Mouse (Mus musculus): ENCODE measurements around the gene Peli1. TPM values are rescaled to one million over a fixed set of nuclear protein-coding genes. Genes with fewer than 3 reads are reported as not detected.

Gene Peli1
- polyA plus RNA-seq, 1 experiment from 2014 or later = 27.2 TPM

GRCm38 (mm10) chr11:21057511-21058414 lies 33.3 kb upstream of the Peli1 start:
- ATAC-seq (ENCODE audit: insufficient number of reproducible peaks, insufficient read depth, low FRiP score, low read depth) = no peak
- Histone ChIP-seq H3K36me3 (ENCODE audit: control insufficient read depth, insufficient read depth, low read length) (no peaks in the 10 kb centered on the region), H3K4me3 (ENCODE audit: control insufficient read depth in 1 of 2, insufficient read depth in 1 of 2, low read depth in 1 of 2, low read length in 2 of 2) (no peak overlapping the region), H3K9ac (ENCODE audit: low read length) (no peak overlapping the region), H3K4me2 (ENCODE audit: low read length) (no peak overlapping the region), H3K9me3 (ENCODE audit: control insufficient read depth, low read length) (no peaks in the 10 kb centered on the region), H3K4me1 (ENCODE audit: control insufficient read depth in 2 of 2, insufficient read depth in 2 of 2, low read length in 2 of 2) (peaks cover 3 to 8% of the 10 kb centered on the region in 2 experiments; a peak in 2 of 4 replicates), H3K27me3 (ENCODE audit: control insufficient read depth, insufficient read depth, low read length) (no peaks in the 10 kb centered on the region), H3K27ac (replicated peaks in 1 of 2; ENCODE audit: control insufficient read depth in 1 of 2, insufficient read depth in 1 of 2, low read depth in 2 of 2, low read length in 2 of 2) (no peak overlapping the region)
- WGBS = 70% methylated on average over 17 of the region's 17 CpGs

- Histone ChIP-seq H3K4me3 (ENCODE audit: control insufficient read depth in 1 of 2, insufficient read depth in 1 of 2, low read depth in 1 of 2, low read length in 2 of 2) (no peak overlapping the region), H3K9ac (ENCODE audit: low read length) (no peak overlapping the region), H3K4me1 (ENCODE audit: control insufficient read depth in 2 of 2, insufficient read depth in 2 of 2, low read length in 2 of 2) (peaks cover 3 to 8% of the 10 kb centered on the region in 2 experiments; a peak in 2 of 4 replicates), H3K4me2 (ENCODE audit: low read length) (no peak overlapping the region), H3K36me3 (ENCODE audit: control insufficient read depth, insufficient read depth, low read length) (no peaks in the 10 kb centered on the region), H3K27me3 (ENCODE audit: control insufficient read depth, insufficient read depth, low read length) (no peaks in the 10 kb centered on the region), H3K9me3 (ENCODE audit: control insufficient read depth, low read length) (no peaks in the 10 kb centered on the region), H3K27ac (replicated peaks in 1 of 2; ENCODE audit: control insufficient read depth in 1 of 2, insufficient read depth in 1 of 2, low read depth in 2 of 2, low read length in 2 of 2) (no peak overlapping the region)
- 81% methylated on average over 5 of the region's 5 CpGs for WGBS
- ATAC-seq (ENCODE audit: insufficient number of reproducible peaks, insufficient read depth, low FRiP score, low read depth) = no peak
These were observed 32.7 kb upstream of the Peli1 start for GRCm38 (mm10) chr11:21058415-21058781.

GRCm38 (mm10) chr11:21060386-21061074 lies 30.6 kb upstream of the Peli1 start:
- WGBS = 77% methylated on average over 7 of the region's 7 CpGs

GRCm38 (mm10) chr11:21061075-21061403 lies 30.1 kb upstream of the Peli1 start:
- Histone ChIP-seq H3K36me3 (ENCODE audit: control insufficient read depth, insufficient read depth, low read length) (no peaks in the 10 kb centered on the region), H3K4me1 (ENCODE audit: control insufficient read depth in 2 of 2, insufficient read depth in 2 of 2, low read length in 2 of 2) (peaks cover 3 to 8% of the 10 kb centered on the region in 2 experiments; a peak in 2 of 4 replicates), H3K9ac (ENCODE audit: low read length) (no peak overlapping the region), H3K9me3 (ENCODE audit: control insufficient read depth, low read length) (no peaks in the 10 kb centered on the region), H3K4me3 (ENCODE audit: control insufficient read depth in 1 of 2, insufficient read depth in 1 of 2, low read depth in 1 of 2, low read length in 2 of 2) (no peak overlapping the region), H3K27me3 (ENCODE audit: control insufficient read depth, insufficient read depth, low read length) (no peaks in the 10 kb centered on the region), H3K4me2 (ENCODE audit: low read length) (no peak overlapping the region), H3K27ac (replicated peaks in 1 of 2; ENCODE audit: control insufficient read depth in 1 of 2, insufficient read depth in 1 of 2, low read depth in 2 of 2, low read length in 2 of 2) (peak overlapping the region in 1 of 2 experiments; percentile 73; a peak in 2 of 4 replicates)
- no peak for ATAC-seq (ENCODE audit: insufficient number of reproducible peaks, insufficient read depth, low FRiP score, low read depth)
- WGBS = 65% methylated on average over 8 of the region's 8 CpGs

More at GRCm38 (mm10) chr11:21060386-21061074, 30.6 kb upstream of the Peli1 start:
- no peak for ATAC-seq (ENCODE audit: insufficient number of reproducible peaks, insufficient read depth, low FRiP score, low read depth)
- no peak overlapping the region for H3K4me3 ChIP-seq (ENCODE audit: control insufficient read depth in 1 of 2, insufficient read depth in 1 of 2, low read depth in 1 of 2, low read length in 2 of 2)
- peaks cover 3 to 8% of the 10 kb centered on the region in 2 experiments; a peak in 2 of 4 replicates for H3K4me1 ChIP-seq (ENCODE audit: control insufficient read depth in 2 of 2, insufficient read depth in 2 of 2, low read length in 2 of 2)
- H3K9me3 ChIP-seq (ENCODE audit: control insufficient read depth, low read length) = no peaks in the 10 kb centered on the region
- no peak overlapping the region for H3K4me2 ChIP-seq (ENCODE audit: low read length)
- H3K27ac ChIP-seq (replicated peaks in 1 of 2; ENCODE audit: control insufficient read depth in 1 of 2, insufficient read depth in 1 of 2, low read depth in 2 of 2, low read length in 2 of 2) = no peak overlapping the region
- no peak overlapping the region for H3K9ac ChIP-seq (ENCODE audit: low read length)
- no peaks in the 10 kb centered on the region for H3K36me3 ChIP-seq (ENCODE audit: control insufficient read depth, insufficient read depth, low read length)
- no peaks in the 10 kb centered on the region for H3K27me3 ChIP-seq (ENCODE audit: control insufficient read depth, insufficient read depth, low read length)

GRCm38 (mm10) chr11:21061431-21061830 lies 29.7 kb upstream of the Peli1 start:
- no peak for ATAC-seq (ENCODE audit: insufficient number of reproducible peaks, insufficient read depth, low FRiP score, low read depth)
- H3K27me3 ChIP-seq (ENCODE audit: control insufficient read depth, insufficient read depth, low read length) = no peaks in the 10 kb centered on the region
- no peak overlapping the region for H3K4me3 ChIP-seq (ENCODE audit: control insufficient read depth in 1 of 2, insufficient read depth in 1 of 2, low read depth in 1 of 2, low read length in 2 of 2)
- WGBS = 58% methylated on average over 8 of the region's 8 CpGs
- H3K36me3 ChIP-seq (ENCODE audit: control insufficient read depth, insufficient read depth, low read length) = no peaks in the 10 kb centered on the region
- H3K9me3 ChIP-seq (ENCODE audit: control insufficient read depth, low read length) = no peaks in the 10 kb centered on the region
- H3K9ac ChIP-seq (ENCODE audit: low read length) = no peak overlapping the region
- peaks cover 3 to 8% of the 10 kb centered on the region in 2 experiments; a peak in 2 of 4 replicates for H3K4me1 ChIP-seq (ENCODE audit: control insufficient read depth in 2 of 2, insufficient read depth in 2 of 2, low read length in 2 of 2)
- peak overlapping the region; percentile 73 to 78 for H3K27ac ChIP-seq (replicated peaks in 1 of 2; ENCODE audit: control insufficient read depth in 1 of 2, insufficient read depth in 1 of 2, low read depth in 2 of 2, low read length in 2 of 2)
- H3K4me2 ChIP-seq (ENCODE audit: low read length) = no peak overlapping the region

GRCm38 (mm10) chr11:21062071-21062470 lies 29.0 kb upstream of the Peli1 start:
- ATAC-seq (ENCODE audit: insufficient number of reproducible peaks, insufficient read depth, low FRiP score, low read depth) = no peak
- H3K36me3 ChIP-seq (ENCODE audit: control insufficient read depth, insufficient read depth, low read length) = no peaks in the 10 kb centered on the region
- H3K9ac ChIP-seq (ENCODE audit: low read length) = no peak overlapping the region
- no peak overlapping the region for H3K27ac ChIP-seq (replicated peaks in 1 of 2; ENCODE audit: control insufficient read depth in 1 of 2, insufficient read depth in 1 of 2, low read depth in 2 of 2, low read length in 2 of 2)
- peaks cover 3 to 8% of the 10 kb centered on the region in 2 experiments; a peak in 2 of 4 replicates for H3K4me1 ChIP-seq (ENCODE audit: control insufficient read depth in 2 of 2, insufficient read depth in 2 of 2, low read length in 2 of 2)
- no peak overlapping the region for H3K4me2 ChIP-seq (ENCODE audit: low read length)
- WGBS = 93% methylated on average over 2 of the region's 2 CpGs
- no peaks in the 10 kb centered on the region for H3K27me3 ChIP-seq (ENCODE audit: control insufficient read depth, insufficient read depth, low read length)
- no peak overlapping the region for H3K4me3 ChIP-seq (ENCODE audit: control insufficient read depth in 1 of 2, insufficient read depth in 1 of 2, low read depth in 1 of 2, low read length in 2 of 2)
- no peaks in the 10 kb centered on the region for H3K9me3 ChIP-seq (ENCODE audit: control insufficient read depth, low read length)

GRCm38 (mm10) chr11:21063271-21063670 lies 27.8 kb upstream of the Peli1 start:
- no peaks in the 10 kb centered on the region for H3K27me3 ChIP-seq (ENCODE audit: control insufficient read depth, insufficient read depth, low read length)
- no peak overlapping the region for H3K4me3 ChIP-seq (ENCODE audit: control insufficient read depth in 1 of 2, insufficient read depth in 1 of 2, low read depth in 1 of 2, low read length in 2 of 2)
- H3K9me3 ChIP-seq (ENCODE audit: control insufficient read depth, low read length) = no peaks in the 10 kb centered on the region
- 82% methylated on average over 3 of the region's 3 CpGs for WGBS
- peaks cover 3 to 8% of the 10 kb centered on the region in 2 experiments; a peak in 2 of 4 replicates for H3K4me1 ChIP-seq (ENCODE audit: control insufficient read depth in 2 of 2, insufficient read depth in 2 of 2, low read length in 2 of 2)
- no peaks in the 10 kb centered on the region for H3K36me3 ChIP-seq (ENCODE audit: control insufficient read depth, insufficient read depth, low read length)
- no peak overlapping the region for H3K9ac ChIP-seq (ENCODE audit: low read length)
- no peak for ATAC-seq (ENCODE audit: insufficient number of reproducible peaks, insufficient read depth, low FRiP score, low read depth)
- H3K27ac ChIP-seq (replicated peaks in 1 of 2; ENCODE audit: control insufficient read depth in 1 of 2, insufficient read depth in 1 of 2, low read depth in 2 of 2, low read length in 2 of 2) = no peak overlapping the region
- H3K4me2 ChIP-seq (ENCODE audit: low read length) = no peak overlapping the region

All from heart, embryonic 14.5 days (tissue).